Mouse (Mus musculus) heart, postnatal 25 days (tissue): Measurements from ENCODE around the gene Zfp871. TPM values are rescaled to one million over a fixed set of nuclear protein-coding genes. Genes with fewer than 3 reads are reported as not detected.
"Not testable (repeated sequence)": the region's sequence is repeated elsewhere in the genome, so short reads cannot be mapped to it uniquely, and the experiment has no call there.

ENCODE experiments used
- DNase-seq: peaks from one replicate; pipeline ENCODE4 v3.0.0; 2022; ENCODE audit warnings: low spot score
- intact Hi-C: fragments of 180-260 bp; cut with DNase I; formaldehyde crosslinking; loops from one replicate; pipeline ENCODE4 v1.15.1; 2025
- total RNA-seq, 2 experiments: library from RNA; stranded (reverse); gene quantifications; 2 replicates each; pipeline ENCODE4 v1.2.3; 2021

Gene Zfp871
- total RNA-seq, 2 experiments from 2014 or later: 25.7 to 31.9 TPM

DNA sequence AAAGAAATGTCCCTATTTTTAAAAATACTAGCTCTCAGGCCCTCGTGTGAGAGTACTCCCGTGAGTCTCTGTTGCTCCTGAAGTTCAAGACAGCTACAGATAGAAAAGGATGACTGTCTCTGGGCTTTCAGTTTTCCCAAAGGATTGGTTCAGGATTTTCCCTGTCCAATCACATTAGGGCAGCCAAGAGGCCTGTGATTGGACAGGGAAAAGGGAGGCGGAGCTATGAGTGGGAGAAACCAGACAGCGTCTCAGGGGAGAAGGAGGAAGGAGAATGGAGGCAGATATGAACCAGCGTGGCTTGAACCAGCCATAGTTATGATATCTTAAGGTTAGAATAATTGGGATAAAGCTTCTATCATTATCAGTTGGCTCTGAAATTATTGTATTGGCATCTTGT lies 37.5 kb downstream of the Zfp871 start:
- intact Hi-C loops: no loop called here
- no peak for DNase-seq

DNA sequence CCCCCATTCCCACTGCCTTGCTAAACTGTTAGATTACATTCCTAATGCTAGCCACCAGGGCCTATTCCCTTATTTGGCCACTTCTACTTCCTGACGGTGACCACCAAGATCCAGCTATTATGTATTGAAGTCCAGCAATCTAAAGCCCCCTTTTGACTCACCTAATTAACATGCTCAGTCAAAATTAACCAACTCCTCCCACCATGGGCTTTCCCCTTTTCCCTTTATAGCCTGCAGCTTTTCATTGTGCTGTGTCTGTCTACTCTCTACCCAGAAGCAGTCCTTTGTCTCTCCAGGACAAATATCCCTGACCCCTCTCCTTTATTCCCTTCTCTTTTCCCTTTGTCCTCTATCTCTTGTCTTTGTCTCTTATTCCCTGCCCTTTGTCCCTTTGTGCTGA lies 47.0 kb downstream of the Zfp871 start:
- no peak for DNase-seq
- intact Hi-C loops: no loop called here

DNA sequence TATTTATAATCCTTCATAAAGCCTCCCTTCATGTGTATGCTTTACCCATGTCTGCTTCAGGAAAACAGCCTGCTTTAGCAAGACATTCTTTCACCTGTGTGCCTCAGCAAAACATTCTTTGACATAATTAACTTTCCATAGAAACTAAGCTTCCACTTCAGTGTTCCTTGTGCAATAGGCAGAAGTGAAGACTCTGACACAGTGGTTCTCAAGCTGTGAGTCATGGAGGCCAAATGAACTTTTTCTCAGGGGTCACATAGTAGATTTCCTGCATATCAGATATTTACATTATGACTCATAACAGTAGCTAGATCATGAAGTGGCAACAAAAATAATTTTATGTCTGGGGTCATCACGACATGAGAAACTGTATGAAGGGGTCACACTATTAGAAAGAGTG lies 49.7 kb downstream of the Zfp871 start:
- intact Hi-C loops: loop anchor here (10.0 kb wide), 1 partner anchor 116 kb away; no protein-coding TSS in a partner anchor
- no peak for DNase-seq

DNA sequence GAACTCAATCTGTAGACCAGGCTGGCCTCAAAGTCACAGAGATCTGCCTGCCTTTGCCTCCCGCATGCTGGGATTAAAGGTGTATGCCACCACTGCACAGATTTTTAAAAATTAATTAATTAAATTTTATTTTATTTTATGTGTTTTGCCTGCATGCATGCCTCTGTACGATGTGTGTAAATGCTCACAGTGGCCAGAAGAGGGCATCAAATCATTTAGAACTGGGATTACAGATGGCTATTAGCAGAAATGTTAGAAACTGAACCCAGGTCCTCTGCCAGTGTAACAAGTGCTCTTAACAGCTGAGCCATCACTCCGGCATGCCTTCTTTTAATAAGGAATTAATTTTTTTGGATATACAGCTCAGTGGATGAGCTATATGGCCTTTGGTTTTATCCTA lies 59.1 kb downstream of the Zfp871 start:
- intact Hi-C loops: loop anchor here (5.0 kb wide), 1 partner anchor 223 kb away; no protein-coding TSS in a partner anchor
- DNase-seq: no peak

DNA sequence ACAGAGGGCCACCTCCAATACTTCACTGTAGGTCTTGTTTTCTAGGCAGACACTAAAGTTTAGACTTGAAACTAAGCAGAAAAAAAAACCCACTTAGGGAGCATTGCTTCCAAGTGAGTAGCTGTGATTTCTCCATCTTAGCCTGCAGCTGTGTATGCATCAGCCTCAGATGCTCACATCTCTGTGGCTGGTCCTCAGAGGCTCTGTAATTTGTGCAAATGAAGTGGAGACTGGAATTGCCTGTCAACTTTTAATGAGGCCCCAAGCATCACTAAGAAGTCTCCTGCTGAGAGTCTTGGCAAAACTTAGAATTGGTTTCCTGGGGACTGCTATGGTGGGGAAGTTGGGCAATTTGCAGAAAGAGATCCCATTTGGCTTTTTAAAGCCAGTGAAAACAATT lies 61.7 kb downstream of the Zfp871 start:
- intact Hi-C loops: loop anchor here (5.0 kb wide), 1 partner anchor 226 kb away; no protein-coding TSS in a partner anchor
- DNase-seq: not testable (repeated sequence)

DNA sequence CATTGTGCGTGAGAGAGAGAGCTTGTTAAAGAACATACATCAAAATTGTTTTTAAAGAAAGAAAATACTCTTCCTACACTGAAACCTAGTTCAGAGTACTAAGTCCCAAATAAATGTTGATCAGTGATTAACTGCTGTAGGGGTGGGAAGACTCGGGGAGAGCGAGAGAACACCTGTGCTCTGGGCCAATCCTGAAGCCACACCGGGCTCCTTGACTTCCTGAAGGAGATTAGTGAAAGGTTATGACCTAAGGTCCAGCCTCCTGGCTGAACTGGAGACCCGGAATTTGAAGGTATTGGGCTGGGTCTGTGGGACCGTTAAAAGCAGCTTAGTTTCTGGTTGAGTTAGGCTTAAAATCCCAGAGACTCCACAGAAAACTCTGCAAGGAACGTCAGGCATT lies 65.3 kb downstream of the Zfp871 start:
- intact Hi-C loops: no loop called here
- no peak for DNase-seq

DNA sequence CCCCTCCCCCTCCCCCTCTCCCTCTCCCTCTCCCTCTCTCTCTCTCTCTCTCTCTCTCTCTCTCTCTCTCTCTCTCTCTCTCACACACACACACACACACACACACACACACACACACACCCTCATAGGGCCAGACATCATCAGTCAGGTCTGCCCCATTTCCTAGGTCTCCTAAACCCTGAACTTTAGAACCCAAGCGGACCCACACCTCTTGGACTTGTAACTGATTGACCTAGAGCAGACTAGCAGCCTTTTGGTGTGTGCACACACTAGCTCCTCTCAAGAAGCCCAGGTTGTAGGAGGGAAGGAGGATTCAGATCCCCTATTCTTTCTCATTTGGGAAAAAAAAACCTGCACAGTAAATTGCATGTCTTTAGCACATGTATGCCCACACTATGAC lies 65.9 kb downstream of the Zfp871 start:
- DNase-seq, intact Hi-C loops: not testable (repeated sequence)

Other genes starting within 250 kb of the Zfp871 start
- not detected for gene Cyp4f37, start 167.0 kb downstream of the Zfp871 start, total RNA-seq
- gene Cyp4f40, start 129.4 kb downstream of the Zfp871 start, total RNA-seq: not detected
- not detected for gene Cyp4f15, start 102.7 kb downstream of the Zfp871 start, total RNA-seq
- gene Zfp811, start 21.6 kb upstream of the Zfp871 start, total RNA-seq: under 1 TPM in 1 of 2 experiments, not detected in 1; 0.26 TPM
- gene Zfp799, start 42.0 kb upstream of the Zfp871 start, total RNA-seq: 10 to 100 TPM; 10.4 to 14.2 TPM
- gene Zfp870, start 103.4 kb upstream of the Zfp871 start, total RNA-seq: 10 to 100 TPM in 1 of 2 experiments, 1 to 10 TPM in 1; 9.3 to 10.4 TPM
- gene Cyp4f14, start 129.1 kb upstream of the Zfp871 start, total RNA-seq: not detected
- gene Cyp4f13, start 159.1 kb upstream of the Zfp871 start, total RNA-seq: 10 to 100 TPM; 10.9 to 12.3 TPM
- 1 to 10 TPM; 2.4 to 3.0 TPM for gene Zfp472, start 177.5 kb upstream of the Zfp871 start, total RNA-seq
- 1 to 10 TPM; 6.4 to 7.6 TPM for gene Zfp952, start 204.8 kb upstream of the Zfp871 start, total RNA-seq
- gene Zfp763, start 245.1 kb upstream of the Zfp871 start, total RNA-seq: 1 to 10 TPM; 4.8 to 4.9 TPM